Mouse (Mus musculus): ENCODE measurements around the gene Mdm4. TPM values are rescaled to one million over a fixed set of nuclear protein-coding genes. Genes with fewer than 3 reads are reported as not detected.

The Mdm4 gene
- polyA plus RNA-seq, 1 experiment from 2014 or later: 31.3 TPM

- peaks cover 3% of the 10 kb centered on the region; the same call in 1 of the 2 replicates for H3K4me1 ChIP-seq (replicated peaks)
- no peak overlapping the region for H3K9ac ChIP-seq
- H3K27ac ChIP-seq (ENCODE audit: poor library complexity, severe bottlenecking): no peak overlapping the region
- H3K36me3 ChIP-seq: peaks cover 57% of the 10 kb centered on the region
- H3K27me3 ChIP-seq (replicated peaks): no peaks in the 10 kb centered on the region
- no peak overlapping the region for H3K4me2 ChIP-seq
- WGBS: 64% methylated on average over 7 of the region's 7 CpGs
- no peak for ATAC-seq (ENCODE audit: insufficient number of reproducible peaks, low FRiP score)
- H3K9me3 ChIP-seq (replicated peaks): no peaks in the 10 kb centered on the region
- H3K4me3 ChIP-seq: no peak overlapping the region
These were observed 47.6 kb downstream of the Mdm4 start for GRCm38 (mm10) chr1:132982728-132983127.

DNA sequence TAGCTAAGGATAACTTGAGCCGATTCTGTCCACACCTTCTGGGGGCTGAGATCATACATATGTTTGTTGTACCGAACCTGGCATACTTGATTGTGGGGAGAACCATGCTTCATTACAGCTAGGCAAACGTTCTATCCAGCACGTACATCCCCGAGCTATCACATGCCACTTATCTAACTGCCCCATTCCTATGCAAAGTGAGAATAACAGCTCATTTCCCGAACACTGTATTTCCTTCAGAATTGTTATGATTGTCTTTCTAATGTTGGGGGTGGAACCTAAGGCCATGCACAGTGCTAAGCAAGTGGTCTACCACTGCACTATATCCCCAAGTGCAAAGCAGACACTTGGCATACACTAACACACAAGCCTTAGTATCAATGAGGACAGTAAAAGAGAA lies 49.1 kb downstream of the Mdm4 start:
- H3K9ac ChIP-seq: no peak overlapping the region
- no peaks in the 10 kb centered on the region for H3K4me1 ChIP-seq (replicated peaks)
- H3K27me3 ChIP-seq (replicated peaks): no peaks in the 10 kb centered on the region
- no peak overlapping the region for H3K4me3 ChIP-seq
- no peak for ATAC-seq (ENCODE audit: insufficient number of reproducible peaks, low FRiP score)
- H3K27ac ChIP-seq (ENCODE audit: poor library complexity, severe bottlenecking): no peak overlapping the region
- no peak overlapping the region for H3K4me2 ChIP-seq
- no peaks in the 10 kb centered on the region for H3K9me3 ChIP-seq (replicated peaks)
- 86% methylated on average over 6 of the region's 6 CpGs for WGBS
- H3K36me3 ChIP-seq: peaks cover 46% of the 10 kb centered on the region

GRCm38 (mm10) chr1:132977402-132977801 lies 53.0 kb downstream of the Mdm4 start:
- no peak overlapping the region for H3K27ac ChIP-seq (ENCODE audit: poor library complexity, severe bottlenecking)
- ATAC-seq (ENCODE audit: insufficient number of reproducible peaks, low FRiP score): no peak
- H3K4me1 ChIP-seq (replicated peaks): no peaks in the 10 kb centered on the region
- H3K9me3 ChIP-seq (replicated peaks): no peaks in the 10 kb centered on the region
- no peaks in the 10 kb centered on the region for H3K27me3 ChIP-seq (replicated peaks)
- H3K4me3 ChIP-seq: no peak overlapping the region
- no peak overlapping the region for H3K9ac ChIP-seq
- H3K36me3 ChIP-seq: peaks cover 20% of the 10 kb centered on the region
- no peak overlapping the region for H3K4me2 ChIP-seq
- WGBS: 73% methylated on average over 1 of the region's 1 CpGs

GRCm38 (mm10) chr1:132968659-132969058 lies 61.7 kb downstream of the Mdm4 start:
- Histone ChIP-seq H3K9ac (no peak overlapping the region), H3K4me2 (no peak overlapping the region)
- 29% methylated on average over 6 of the region's 6 CpGs for WGBS

GRCm38 (mm10) chr1:132964691-132965090 lies 65.7 kb downstream of the Mdm4 start:
- ATAC-seq (ENCODE audit: insufficient number of reproducible peaks, low FRiP score): no peak
- H3K9ac ChIP-seq: peak overlapping the region; percentile 10; the same call in 1 of the 2 replicates
- no peak overlapping the region for H3K4me2 ChIP-seq
- H3K27me3 ChIP-seq (replicated peaks): 0 out of 2 replicates have a peak, but pooled peaks cover 3% of the 10 kb centered on the region
- 27% methylated on average over 4 of the region's 4 CpGs for WGBS
- no peaks in the 10 kb centered on the region for H3K36me3 ChIP-seq
- 0 out of 2 replicates have a peak, but pooled peaks cover 4% of the 10 kb centered on the region for H3K9me3 ChIP-seq (replicated peaks)
- H3K4me1 ChIP-seq (replicated peaks): peaks cover 6% of the 10 kb centered on the region
- H3K4me3 ChIP-seq: no peak overlapping the region
- H3K27ac ChIP-seq (ENCODE audit: poor library complexity, severe bottlenecking): no peak overlapping the region

More at GRCm38 (mm10) chr1:132968659-132969058, 61.7 kb downstream of the Mdm4 start:
- no peak overlapping the region for H3K27ac ChIP-seq (ENCODE audit: poor library complexity, severe bottlenecking)
- H3K36me3 ChIP-seq: no peaks in the 10 kb centered on the region
- ATAC-seq (ENCODE audit: insufficient number of reproducible peaks, low FRiP score): no peak
- H3K27me3 ChIP-seq (replicated peaks): no peaks in the 10 kb centered on the region
- no peak overlapping the region for H3K4me3 ChIP-seq
- peaks cover 6% of the 10 kb centered on the region for H3K4me1 ChIP-seq (replicated peaks)
- peaks cover 18% of the 10 kb centered on the region for H3K9me3 ChIP-seq (replicated peaks)

- H3K9me3 ChIP-seq (replicated peaks): 0 out of 2 replicates have a peak, but pooled peaks cover 4% of the 10 kb centered on the region
- no peaks in the 10 kb centered on the region for H3K36me3 ChIP-seq
- H3K27ac ChIP-seq (ENCODE audit: poor library complexity, severe bottlenecking): no peak overlapping the region
- H3K27me3 ChIP-seq (replicated peaks): 0 out of 2 replicates have a peak, but pooled peaks cover 3% of the 10 kb centered on the region
- no peak overlapping the region for H3K4me3 ChIP-seq
- ATAC-seq (ENCODE audit: insufficient number of reproducible peaks, low FRiP score): no peak
- H3K4me2 ChIP-seq: no peak overlapping the region
- 78% methylated on average over 2 of the region's 2 CpGs for WGBS
- H3K9ac ChIP-seq: no peak overlapping the region
- H3K4me1 ChIP-seq (replicated peaks): peaks cover 6% of the 10 kb centered on the region
These were observed 66.3 kb downstream of the Mdm4 start for GRCm38 (mm10) chr1:132964106-132964505.

DNA sequence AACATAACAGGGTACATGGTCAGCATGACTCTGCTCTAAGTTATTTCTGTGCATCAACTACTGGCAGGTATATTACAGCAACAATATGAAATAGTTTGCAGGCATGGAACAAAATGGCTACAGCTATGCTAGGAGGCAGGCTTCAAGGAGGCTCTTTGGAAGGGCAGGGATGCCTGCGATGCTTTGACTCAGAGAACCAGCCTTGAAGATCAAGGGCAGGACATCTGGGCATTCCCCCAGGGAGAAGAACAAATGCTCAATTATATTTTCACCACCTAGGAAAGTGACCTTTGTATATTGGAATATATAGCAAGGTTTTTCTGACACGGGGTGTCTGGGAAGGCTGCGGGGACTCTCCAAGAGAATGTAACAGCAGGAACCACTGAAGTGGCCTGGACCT lies 68.6 kb downstream of the Mdm4 start:
- 0 out of 2 replicates have a peak, but pooled peaks cover 3% of the 10 kb centered on the region for H3K27me3 ChIP-seq (replicated peaks)
- peaks cover 6% of the 10 kb centered on the region for H3K4me1 ChIP-seq (replicated peaks)
- no peak overlapping the region for H3K4me3 ChIP-seq
- no peaks in the 10 kb centered on the region for H3K36me3 ChIP-seq
- no peak overlapping the region for H3K9ac ChIP-seq
- H3K4me2 ChIP-seq: no peak overlapping the region
- ATAC-seq (ENCODE audit: insufficient number of reproducible peaks, low FRiP score): no peak
- H3K9me3 ChIP-seq (replicated peaks): no peaks in the 10 kb centered on the region
- no peak overlapping the region for H3K27ac ChIP-seq (ENCODE audit: poor library complexity, severe bottlenecking)
- 78% methylated on average over 3 of the region's 3 CpGs for WGBS

DNA sequence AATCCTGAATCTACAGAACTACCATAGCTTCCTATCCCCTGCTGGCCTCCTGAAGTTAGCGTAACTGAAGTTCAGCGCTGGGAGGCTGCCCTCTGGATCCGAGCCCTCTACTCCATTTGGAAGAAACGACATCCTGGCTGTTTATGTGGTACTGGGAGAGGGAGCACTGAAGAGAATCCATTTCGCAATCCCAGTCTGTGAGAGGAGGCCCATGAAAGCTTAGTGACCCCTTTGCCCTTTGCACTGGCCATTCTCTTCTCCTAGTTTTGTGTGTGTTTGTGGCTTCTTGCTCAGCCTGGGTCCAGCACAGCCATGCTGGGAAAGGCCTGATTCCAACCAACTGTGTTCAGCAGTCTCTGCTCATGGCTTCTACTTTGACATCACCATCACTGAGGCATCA lies 73.6 kb downstream of the Mdm4 start:
- 75% methylated on average over 5 of the region's 5 CpGs for WGBS
- Histone ChIP-seq H3K9ac (no peak overlapping the region), H3K9me3 (replicated peaks) (no peaks in the 10 kb centered on the region), H3K4me3 (no peak overlapping the region), H3K27ac (ENCODE audit: poor library complexity, severe bottlenecking) (no peak overlapping the region), H3K27me3 (replicated peaks) (no peaks in the 10 kb centered on the region), H3K4me2 (no peak overlapping the region), H3K4me1 (replicated peaks) (no peaks in the 10 kb centered on the region), H3K36me3 (no peaks in the 10 kb centered on the region)
- no peak for ATAC-seq (ENCODE audit: insufficient number of reproducible peaks, low FRiP score)

- H3K4me1 ChIP-seq (replicated peaks): no peaks in the 10 kb centered on the region
- WGBS: 67% methylated on average over 7 of the region's 7 CpGs
- no peak overlapping the region for H3K27ac ChIP-seq (ENCODE audit: poor library complexity, severe bottlenecking)
- H3K9me3 ChIP-seq (replicated peaks): no peaks in the 10 kb centered on the region
- H3K27me3 ChIP-seq (replicated peaks): 0 out of 2 replicates have a peak, but pooled peaks cover 3% of the 10 kb centered on the region
- H3K4me3 ChIP-seq: no peak overlapping the region
- H3K4me2 ChIP-seq: no peak overlapping the region
- no peaks in the 10 kb centered on the region for H3K36me3 ChIP-seq
- no peak overlapping the region for H3K9ac ChIP-seq
- no peak for ATAC-seq (ENCODE audit: insufficient number of reproducible peaks, low FRiP score)
These were observed 82.5 kb downstream of the Mdm4 start for GRCm38 (mm10) chr1:132947811-132948210.

GRCm38 (mm10) chr1:132945826-132946225 lies 84.5 kb downstream of the Mdm4 start:
- WGBS: 64% methylated on average over 8 of the region's 8 CpGs
- Histone ChIP-seq H3K9me3 (replicated peaks) (no peaks in the 10 kb centered on the region), H3K4me1 (replicated peaks) (no peaks in the 10 kb centered on the region), H3K36me3 (no peaks in the 10 kb centered on the region), H3K9ac (no peak overlapping the region), H3K4me3 (no peak overlapping the region), H3K27ac (ENCODE audit: poor library complexity, severe bottlenecking) (no peak overlapping the region), H3K4me2 (no peak overlapping the region), H3K27me3 (replicated peaks) (0 out of 2 replicates have a peak, but pooled peaks cover 3% of the 10 kb centered on the region)
- ATAC-seq (ENCODE audit: insufficient number of reproducible peaks, low FRiP score): no peak

GRCm38 (mm10) chr1:132938975-132939374 lies 91.4 kb downstream of the Mdm4 start:
- Histone ChIP-seq H3K9ac (no peak overlapping the region), H3K27ac (ENCODE audit: poor library complexity, severe bottlenecking) (no peak overlapping the region)
- 63% methylated on average over 8 of the region's 8 CpGs for WGBS

More at GRCm38 (mm10) chr1:132938975-132939374, 91.4 kb downstream of the Mdm4 start:
- H3K4me2 ChIP-seq: no peak overlapping the region
- no peaks in the 10 kb centered on the region for H3K9me3 ChIP-seq (replicated peaks)
- peak; percentile 40; the same call in 1 of the 2 replicates for ATAC-seq (ENCODE audit: insufficient number of reproducible peaks, low FRiP score)
- H3K36me3 ChIP-seq: no peaks in the 10 kb centered on the region; the same call in 1 of the 2 replicates
- peaks cover 6% of the 10 kb centered on the region; the same call in 1 of the 2 replicates for H3K4me1 ChIP-seq (replicated peaks)
- no peaks in the 10 kb centered on the region for H3K27me3 ChIP-seq (replicated peaks)
- no peak overlapping the region for H3K4me3 ChIP-seq
